Mouse (Mus musculus) midbrain, embryonic 14.5 days (tissue): Measurements from ENCODE around the gene Ugt2a2. TPM values are rescaled to one million over a fixed set of nuclear protein-coding genes. Genes with fewer than 3 reads are reported as not detected.
"Not testable (repeated sequence)": the region's sequence is repeated elsewhere in the genome, so short reads cannot be mapped to it uniquely, and the experiment has no call there.

Source experiments
- ATAC-seq: fragments of 200-750 bp; cut with Nextera tagmentation; 2 replicates; pipeline ENCODE4 v1.8.0; 2017; ENCODE audit warnings: moderate number of reproducible peaks, moderate library complexity; ENCODE audit not compliant: low FRiP score, low TSS enrichment
- DNase-seq: peaks from one replicate; pipeline ENCODE4 v3.0.0-alpha.2; 2015
- H3K27ac ChIP-seq: fragments of 300-500 bp; sonication (generic); replicated peaks from 2 replicates; pipeline ENCODE4 v1.5.1; 2014; ENCODE audit warnings: mild to moderate bottlenecking, low read depth, low read length, moderate library complexity
- H3K27me3 ChIP-seq: fragments of 300-500 bp; sonication (generic); 2 replicates; pipeline ENCODE4 v1.6.1; 2014; ENCODE audit warnings: low read length, control low read depth, mixed read lengths; ENCODE audit not compliant: control insufficient read depth, insufficient read depth
- H3K36me3 ChIP-seq: fragments of 300-500 bp; sonication (generic); 2 replicates; pipeline ENCODE4 v1.6.1; 2014; ENCODE audit warnings: low read length, control low read depth; ENCODE audit not compliant: control insufficient read depth, insufficient read depth
- H3K4me1 ChIP-seq: fragments of 300-500 bp; sonication (generic); 2 replicates; pipeline ENCODE4 v1.6.1; 2014; ENCODE audit warnings: mild to moderate bottlenecking, antibody characterized with exemption, low read length, control low read depth; ENCODE audit not compliant: control insufficient read depth, insufficient read depth
- H3K4me2 ChIP-seq: fragments of 300-500 bp; sonication (generic); 2 replicates; pipeline ENCODE4 v1.6.1; 2014; ENCODE audit warnings: mild to moderate bottlenecking, low read length, moderate library complexity
- H3K4me3 ChIP-seq: fragments of 300-500 bp; sonication (generic); replicated peaks from 2 replicates; pipeline ENCODE4 v1.5.1; 2014; ENCODE audit warnings: low read depth, low read length
- H3K9ac ChIP-seq: fragments of 300-500 bp; sonication (generic); replicated peaks from 2 replicates; pipeline ENCODE4 v1.6.1; 2014; ENCODE audit warnings: mild to moderate bottlenecking, low read length, moderate library complexity
- H3K9me3 ChIP-seq: fragments of 300-500 bp; sonication (generic); 2 replicates; pipeline ENCODE4 v1.6.1; 2016; ENCODE audit warnings: low read length, control low read depth, mixed read lengths; ENCODE audit not compliant: control insufficient read depth
- WGBS: fragments of 180-500 bp; shearing (Covaris S2); extraction: QIAGEN DNeasy Blood & Tissue Kit; methylation state at CpG from one replicate; pipeline ENCODE4 v1.1.7; 2014; 5-methylcytosine and 5-hydroxymethylcytosine counted together
- polyA plus RNA-seq: library from polyadenylated mRNA; unstranded; fragments of >200 nt; fragmentation: Nextera tagmentation; extraction: Ambion mirVana; gene quantifications from 2 replicates; pipeline ENCODE4 v1.2.1, GENCODE M21; 2014

Gene Ugt2a2
- polyA plus RNA-seq, 1 experiment from 2014 or later: not detected

- no peak overlapping the region for H3K27ac ChIP-seq
- no peaks in the 10 kb centered on the region for H3K27me3 ChIP-seq
- no peak overlapping the region for H3K4me2 ChIP-seq
- H3K4me3 ChIP-seq: no peak overlapping the region
- H3K9ac ChIP-seq: no peak overlapping the region
- no peaks in the 10 kb centered on the region for H3K9me3 ChIP-seq
- H3K36me3 ChIP-seq: no peaks in the 10 kb centered on the region
- ATAC-seq (no peak), DNase-seq (no peak)
- H3K4me1 ChIP-seq: no peaks in the 10 kb centered on the region
Observed at GRCm38 (mm10) chr5:87457701-87458100, 24.4 kb downstream of the Ugt2a2 start.

GRCm38 (mm10) chr5:87456216-87456850 is 25.7 kb downstream of the Ugt2a2 start:
- Histone ChIP-seq H3K27me3 (no peaks in the 10 kb centered on the region), H3K4me3 (no peak overlapping the region), H3K9ac (no peak overlapping the region), H3K27ac (no peak overlapping the region), H3K9me3 (no peaks in the 10 kb centered on the region), H3K4me1 (no peaks in the 10 kb centered on the region), H3K4me2 (no peak overlapping the region), H3K36me3 (no peaks in the 10 kb centered on the region)
- no peak for DNase-seq
- no peak for ATAC-seq
- WGBS: 94% methylated on average over 3 of the region's 3 CpGs

GRCm38 (mm10) chr5:87455519-87455918 is 26.5 kb downstream of the Ugt2a2 start:
- Histone ChIP-seq H3K9me3 (no peaks in the 10 kb centered on the region), H3K4me2 (no peak overlapping the region), H3K27ac (no peak overlapping the region), H3K36me3 (no peaks in the 10 kb centered on the region), H3K4me3 (no peak overlapping the region), H3K9ac (no peak overlapping the region), H3K4me1 (no peaks in the 10 kb centered on the region), H3K27me3 (no peaks in the 10 kb centered on the region)
- no peak for DNase-seq
- no peak for ATAC-seq

GRCm38 (mm10) chr5:87452514-87452913 is 29.5 kb downstream of the Ugt2a2 start:
- H3K36me3 ChIP-seq, H3K27ac ChIP-seq, H3K4me1 ChIP-seq, DNase-seq, H3K4me2 ChIP-seq, ATAC-seq, H3K4me3 ChIP-seq, H3K9me3 ChIP-seq, H3K27me3 ChIP-seq, H3K9ac ChIP-seq: not testable (repeated sequence)
- 76% methylated on average over 4 of the region's 5 CpGs for WGBS

- Histone ChIP-seq H3K4me3 (no peak overlapping the region), H3K27ac (no peak overlapping the region), H3K4me1 (no peaks in the 10 kb centered on the region), H3K36me3 (no peaks in the 10 kb centered on the region), H3K9me3 (no peaks in the 10 kb centered on the region), H3K27me3 (no peaks in the 10 kb centered on the region), H3K4me2 (no peak overlapping the region), H3K9ac (no peak overlapping the region)
- 46% methylated on average over 3 of the region's 3 CpGs for WGBS
- peak; percentile 46 for DNase-seq
- no peak for ATAC-seq
Observed at GRCm38 (mm10) chr5:87436264-87436663, 45.8 kb downstream of the Ugt2a2 start.

GRCm38 (mm10) chr5:87425676-87426075 is 56.4 kb downstream of the Ugt2a2 start:
- ATAC-seq (no peak), DNase-seq (no peak)
- WGBS: 88% methylated on average over 3 of the region's 3 CpGs

GRCm38 (mm10) chr5:87424041-87424440 is 58.0 kb downstream of the Ugt2a2 start, which contains the start of gene Ugt2b38:
Gene Ugt2b38, minus strand, starts transcription at chr5:87424203.
- not testable (repeated sequence) for ATAC-seq, H3K9ac ChIP-seq, H3K36me3 ChIP-seq, H3K4me1 ChIP-seq, H3K4me2 ChIP-seq, H3K27ac ChIP-seq, H3K9me3 ChIP-seq, DNase-seq, H3K27me3 ChIP-seq, H3K4me3 ChIP-seq
- 94% methylated on average over 1 of the region's 2 CpGs for WGBS

More at GRCm38 (mm10) chr5:87425676-87426075, 56.4 kb downstream of the Ugt2a2 start:
- Histone ChIP-seq H3K4me2 (no peak overlapping the region), H3K9ac (no peak overlapping the region), H3K27me3 (no peaks in the 10 kb centered on the region), H3K4me3 (no peak overlapping the region), H3K4me1 (no peaks in the 10 kb centered on the region), H3K9me3 (no peaks in the 10 kb centered on the region), H3K27ac (no peak overlapping the region), H3K36me3 (no peaks in the 10 kb centered on the region)

Other genes with a start within 250 kb of the Ugt2a2 start
- not detected in 2 replicates for gene Ugt2b37, start 227.5 kb downstream of the Ugt2a2 start, polyA plus RNA-seq
- not detected in 2 replicates for gene Ugt2a3, start 145.1 kb downstream of the Ugt2a2 start, polyA plus RNA-seq
- not detected in 2 replicates for gene Ugt2b38, start 58.1 kb downstream of the Ugt2a2 start, polyA plus RNA-seq
- gene Gm43638, start 4.5 kb upstream of the Ugt2a2 start, polyA plus RNA-seq: not detected in 2 replicates
- not detected in 2 replicates for gene Ugt2a1, start 8.6 kb upstream of the Ugt2a2 start, polyA plus RNA-seq
- gene Sult1b1, start 55.9 kb upstream of the Ugt2a2 start, polyA plus RNA-seq: not detected in 2 replicates
- gene Sult1d1, start 86.8 kb upstream of the Ugt2a2 start, polyA plus RNA-seq: not detected in 2 replicates
- gene Sult1e1, start 109.3 kb upstream of the Ugt2a2 start, polyA plus RNA-seq: not detected in 2 replicates
- not detected in 2 replicates for gene Csn1s1, start 183.9 kb upstream of the Ugt2a2 start, polyA plus RNA-seq
- not detected in 2 replicates for gene Csn2, start 217.4 kb upstream of the Ugt2a2 start, polyA plus RNA-seq